Comparison of ENCODE assay signal across 17 mouse cellular contexts in the genomic region with DNA sequence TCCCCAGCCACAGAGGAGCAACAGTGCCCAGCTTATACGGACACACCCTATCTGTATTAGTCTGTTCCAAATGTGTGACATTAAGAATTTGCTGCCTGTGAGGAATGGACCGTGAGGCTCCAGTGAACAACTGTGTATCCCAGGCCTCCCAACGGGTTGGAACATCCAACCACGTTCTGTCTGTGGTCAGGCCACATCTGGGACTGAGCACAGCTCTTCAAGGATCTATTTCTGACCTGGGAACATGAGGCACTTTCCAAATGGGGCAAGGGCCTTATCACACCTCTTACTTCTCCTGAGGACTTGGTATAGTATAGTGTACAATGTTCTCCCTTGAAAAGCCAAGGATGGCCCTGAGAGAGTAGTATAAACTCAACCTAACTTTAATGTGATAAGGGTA.
"Had no signal": no experiment of that assay in that cellular context is flagged by ENCODE, and none has a peak within 500 bp of the region (broad histone marks: within the 10 kb centered on the region; RNA-seq: fewer than 3 reads in every experiment).

No protein-coding gene starts in this region.

- H3K27ac ChIP-seq: kidney, embryonic 15.5 days; left cerebral cortex, adult 2 months; limb, embryonic 12.5 days; liver, embryonic 15.5 days; midbrain, embryonic 10.5 days; neural tube, embryonic 15.5 days had no signal

- H3K4me2 ChIP-seq: kidney, embryonic 15.5 days; limb, embryonic 12.5 days; liver, embryonic 15.5 days; lung, embryonic 14.5 days; neural tube, embryonic 15.5 days had no signal

- DNase-seq: kidney, postnatal 14 days; lung, embryonic 14.5 days; lung, postnatal 10 days; lung, postnatal 4 days; midbrain, embryonic 14.5 days; retina, postnatal 1 day; right cerebral cortex, postnatal 4 days; spleen, adult 18-20 months; thymus, adult 18-20 months; thymus, postnatal 14 days had no signal

- H3K4me1 ChIP-seq: limb, embryonic 12.5 days; liver, embryonic 15.5 days; midbrain, embryonic 10.5 days; neural tube, embryonic 15.5 days had no signal

- H3K36me3 ChIP-seq: neural tube, embryonic 15.5 days had no signal

- H3K4me3 ChIP-seq: kidney, embryonic 15.5 days; left cerebral cortex, adult 2 months; limb, embryonic 12.5 days; liver, embryonic 15.5 days; midbrain, embryonic 10.5 days; myocyte; neural tube, embryonic 15.5 days had no signal

- H3K9me3 ChIP-seq: liver, embryonic 15.5 days; neural tube, embryonic 15.5 days had no signal

- H3K9ac ChIP-seq: kidney, embryonic 15.5 days; limb, embryonic 12.5 days; liver, embryonic 15.5 days; lung, embryonic 14.5 days; neural tube, embryonic 15.5 days had no signal
